Mouse (Mus musculus) forebrain, embryonic 16.5 days (tissue): Measurements from ENCODE around the gene Rasgef1b. TPM values are rescaled to one million over a fixed set of nuclear protein-coding genes. Genes with fewer than 3 reads are reported as not detected.

Source experiments
- ATAC-seq: fragments of 200-750 bp; cut with Nextera tagmentation; 2 replicates; pipeline ENCODE4 v1.8.0; 2017; ENCODE audit warnings: mild to moderate bottlenecking, moderate library complexity
- H3K27ac ChIP-seq: fragments of 300-500 bp; sonication (generic); 2 replicates; pipeline ENCODE4 v1.5.1; 2014; ENCODE audit warnings: low read length, control low read depth
- H3K27me3 ChIP-seq: fragments of 300-500 bp; sonication (generic); replicated peaks from 2 replicates; pipeline ENCODE4 v1.6.1; 2014; ENCODE audit warnings: low read length; ENCODE audit not compliant: control insufficient read depth, insufficient read depth
- H3K36me3 ChIP-seq: fragments of 300-500 bp; sonication (generic); 2 replicates; pipeline ENCODE4 v1.6.1; 2014; ENCODE audit not compliant: control insufficient read depth, insufficient read depth
- H3K4me1 ChIP-seq: fragments of 300-500 bp; sonication (generic); replicated peaks from 2 replicates; pipeline ENCODE4 v1.6.1; 2014; ENCODE audit warnings: low read length; ENCODE audit not compliant: control insufficient read depth, insufficient read depth
- H3K4me2 ChIP-seq: fragments of 300-500 bp; sonication (generic); 2 replicates; pipeline ENCODE4 v1.6.1; 2014; ENCODE audit warnings: mild to moderate bottlenecking, low read length, control low read depth
- H3K4me3 ChIP-seq: fragments of 300-500 bp; sonication (generic); replicated peaks from 2 replicates; pipeline ENCODE4 v1.5.1; 2014; ENCODE audit warnings: mild to moderate bottlenecking, low read length, control low read depth
- H3K9ac ChIP-seq: fragments of 300-500 bp; sonication (generic); replicated peaks from 2 replicates; pipeline ENCODE4 v1.6.1; 2014; ENCODE audit warnings: low read depth, low read length, control low read depth
- H3K9me3 ChIP-seq: fragments of 300-500 bp; sonication (generic); 2 replicates; pipeline ENCODE4 v1.6.1; 2016; ENCODE audit warnings: low read length; ENCODE audit not compliant: control insufficient read depth
- WGBS: fragments of 180-500 bp; shearing (Covaris S2); extraction: QIAGEN DNeasy Blood & Tissue Kit; methylation state at CpG from one replicate; pipeline ENCODE4 v1.1.7; 2014; 5-methylcytosine and 5-hydroxymethylcytosine counted together
- polyA plus RNA-seq: library from polyadenylated mRNA; unstranded; fragments of >200 nt; fragmentation: Nextera tagmentation; extraction: Ambion mirVana; gene quantifications from 2 replicates; pipeline ENCODE4 v1.2.1, GENCODE M21; 2015

Gene Rasgef1b
- polyA plus RNA-seq, 1 experiment from 2014 or later: 107 TPM

- H3K9me3 ChIP-seq: no peaks in the 10 kb centered on the region
- no peak overlapping the region for H3K27ac ChIP-seq
- H3K4me1 ChIP-seq: no peaks in the 10 kb centered on the region
- no peak overlapping the region for H3K4me2 ChIP-seq
- no peak overlapping the region for H3K9ac ChIP-seq
- no peaks in the 10 kb centered on the region for H3K36me3 ChIP-seq
- no peak overlapping the region for H3K4me3 ChIP-seq
- H3K27me3 ChIP-seq: no peaks in the 10 kb centered on the region
- WGBS: 83% methylated on average over 7 of the region's 7 CpGs
- no peak for ATAC-seq
Measured at GRCm38 (mm10) chr5:99630087-99630486, 98.8 kb downstream of the Rasgef1b start.

- H3K4me1 ChIP-seq: no peaks in the 10 kb centered on the region
- WGBS: 66% methylated on average over 3 of the region's 3 CpGs
- no peaks in the 10 kb centered on the region for H3K36me3 ChIP-seq
- no peak overlapping the region for H3K4me3 ChIP-seq
- no peaks in the 10 kb centered on the region for H3K9me3 ChIP-seq
- no peak overlapping the region for H3K4me2 ChIP-seq
- H3K27me3 ChIP-seq: no peaks in the 10 kb centered on the region
- no peak overlapping the region for H3K9ac ChIP-seq
- H3K27ac ChIP-seq: no peak overlapping the region
- ATAC-seq: no peak
Measured at GRCm38 (mm10) chr5:99625603-99626002, 103.3 kb downstream of the Rasgef1b start.

- Histone ChIP-seq H3K4me3 (no peak overlapping the region), H3K27me3 (no peaks in the 10 kb centered on the region), H3K4me2 (no peak overlapping the region), H3K36me3 (no peaks in the 10 kb centered on the region), H3K4me1 (no peaks in the 10 kb centered on the region; the same call in 1 of the 2 replicates), H3K9me3 (no peaks in the 10 kb centered on the region), H3K27ac (no peak overlapping the region), H3K9ac (no peak overlapping the region)
- WGBS: 91% methylated on average over 5 of the region's 5 CpGs
- ATAC-seq: no peak
Measured at GRCm38 (mm10) chr5:99620771-99621170, 108.1 kb downstream of the Rasgef1b start.

- no peak overlapping the region for H3K4me2 ChIP-seq
- 18% methylated on average over 5 of the region's 5 CpGs for WGBS
- H3K4me1 ChIP-seq: peaks cover 13% of the 10 kb centered on the region
- ATAC-seq: no peak
- no peak overlapping the region for H3K27ac ChIP-seq
- H3K36me3 ChIP-seq: no peaks in the 10 kb centered on the region
- no peak overlapping the region for H3K4me3 ChIP-seq
- H3K9me3 ChIP-seq: no peaks in the 10 kb centered on the region
- H3K9ac ChIP-seq: no peak overlapping the region
- no peaks in the 10 kb centered on the region for H3K27me3 ChIP-seq
Measured at GRCm38 (mm10) chr5:99617271-99617800, 111.5 kb downstream of the Rasgef1b start.

DNA sequence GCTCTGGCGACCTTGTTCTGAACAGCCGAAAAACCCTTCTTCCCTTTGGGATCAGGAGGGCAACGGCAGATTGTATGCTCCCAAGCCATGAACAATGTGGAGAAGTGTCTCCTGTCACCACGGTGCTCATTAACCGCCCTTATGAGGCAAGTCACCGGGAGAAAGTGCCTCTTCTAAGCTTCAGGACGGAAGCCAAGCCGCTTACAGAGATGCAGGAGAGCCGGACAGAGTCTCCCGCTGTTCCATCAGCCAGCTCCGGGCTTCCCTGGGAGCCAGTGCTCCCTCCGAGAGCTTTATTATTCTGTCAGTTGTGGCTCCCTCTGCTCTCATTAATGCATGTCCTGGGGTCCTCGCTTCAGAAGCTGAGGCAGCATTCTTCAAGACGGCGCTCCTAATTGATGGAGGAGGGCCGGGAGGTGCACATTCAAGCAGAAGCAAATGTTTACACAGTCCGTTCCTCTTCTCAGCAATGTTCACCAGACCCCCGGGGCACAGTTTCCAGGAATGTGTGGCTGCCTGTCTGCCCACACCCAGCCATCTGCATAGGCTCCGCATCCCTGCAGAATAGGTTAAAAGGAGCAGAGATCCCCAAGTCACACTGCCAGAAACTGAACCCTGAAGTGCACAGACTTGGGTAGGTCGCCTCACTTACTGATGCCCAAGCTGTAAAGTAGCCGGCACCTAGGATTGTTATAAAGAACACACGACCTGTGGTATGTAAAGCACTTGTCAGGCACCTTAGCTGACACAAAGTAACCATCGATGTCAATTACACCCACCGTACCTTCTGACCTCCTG is 115.3 kb downstream of the Rasgef1b start:
- ATAC-seq: peak; percentile 75
- Histone ChIP-seq H3K4me2 (peak overlapping the region; percentile 52), H3K9ac (peak overlapping the region; percentile 51), H3K27me3 (no peaks in the 10 kb centered on the region), H3K4me1 (peaks cover 13% of the 10 kb centered on the region), H3K4me3 (peak overlapping the region; percentile 25), H3K27ac (peak overlapping the region; percentile 55), H3K9me3 (no peaks in the 10 kb centered on the region), H3K36me3 (no peaks in the 10 kb centered on the region)
- WGBS: under 1% methylated on average over 24 of the region's 24 CpGs

DNA sequence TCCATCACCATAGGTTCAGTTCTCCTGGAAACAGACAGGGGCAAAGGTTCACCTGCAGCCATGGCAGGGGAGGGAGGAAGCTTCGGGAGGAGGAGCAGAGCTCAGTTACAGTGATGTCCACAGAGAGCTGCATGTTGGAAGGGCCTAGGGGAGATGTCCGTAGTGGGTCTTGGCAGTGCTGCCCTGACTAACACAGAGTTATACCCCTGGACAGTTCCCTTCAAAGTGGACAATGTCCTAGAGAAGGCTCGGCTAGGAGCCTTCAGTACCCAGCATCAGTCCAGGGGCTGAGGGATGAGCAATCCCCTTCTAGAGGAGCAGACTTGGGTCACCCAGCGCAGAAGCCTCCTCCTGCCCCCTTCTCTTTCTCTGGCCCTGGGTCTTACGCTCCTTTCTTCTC is 121.3 kb downstream of the Rasgef1b start:
- no peak overlapping the region for H3K4me2 ChIP-seq
- H3K9me3 ChIP-seq: no peaks in the 10 kb centered on the region
- no peaks in the 10 kb centered on the region for H3K27me3 ChIP-seq
- no peaks in the 10 kb centered on the region for H3K36me3 ChIP-seq
- no peak overlapping the region for H3K4me3 ChIP-seq
- H3K9ac ChIP-seq: no peak overlapping the region
- H3K27ac ChIP-seq: no peak overlapping the region
- WGBS: 73% methylated on average over 5 of the region's 5 CpGs
- no peak for ATAC-seq
- no peaks in the 10 kb centered on the region for H3K4me1 ChIP-seq

DNA sequence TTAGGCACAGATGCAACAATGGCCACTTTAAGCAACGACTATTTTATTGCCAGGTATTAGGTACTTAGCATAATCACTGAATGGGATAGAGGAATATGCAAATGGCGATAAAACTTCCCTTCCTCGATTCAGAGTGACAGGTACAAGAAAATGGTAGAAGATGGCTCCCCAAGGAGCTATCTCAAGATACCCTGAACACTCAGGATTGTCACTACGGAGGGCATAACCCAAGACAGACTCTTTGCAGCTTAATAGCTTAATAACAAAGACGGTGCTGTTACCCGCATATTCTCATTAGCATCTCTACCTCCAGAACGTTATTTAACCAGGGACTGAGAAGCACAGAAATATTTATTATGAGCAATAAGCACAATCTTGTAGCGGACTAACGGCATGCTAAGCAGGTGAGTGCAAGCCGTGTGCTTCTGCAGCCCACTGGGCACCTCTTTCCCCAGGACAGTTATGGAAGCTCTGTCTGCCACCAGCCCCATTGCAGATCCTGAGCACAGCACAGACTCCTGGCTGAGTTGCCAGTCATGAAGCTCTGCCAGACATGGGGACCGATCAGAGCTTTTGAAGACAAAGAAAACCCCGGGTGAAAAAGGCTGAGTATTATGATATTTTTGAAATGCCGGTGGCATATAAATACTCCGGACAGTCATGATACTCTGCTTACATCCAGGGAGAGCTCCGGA is 122.6 kb downstream of the Rasgef1b start:
- Histone ChIP-seq H3K9ac (no peak overlapping the region), H3K4me2 (no peak overlapping the region), H3K36me3 (no peaks in the 10 kb centered on the region), H3K9me3 (no peaks in the 10 kb centered on the region), H3K27me3 (no peaks in the 10 kb centered on the region), H3K4me3 (no peak overlapping the region), H3K4me1 (no peaks in the 10 kb centered on the region), H3K27ac (peak overlapping the region; percentile 41; the same call in 1 of the 2 replicates)
- WGBS: 71% methylated on average over 15 of the region's 15 CpGs
- ATAC-seq: peak; percentile 62

DNA sequence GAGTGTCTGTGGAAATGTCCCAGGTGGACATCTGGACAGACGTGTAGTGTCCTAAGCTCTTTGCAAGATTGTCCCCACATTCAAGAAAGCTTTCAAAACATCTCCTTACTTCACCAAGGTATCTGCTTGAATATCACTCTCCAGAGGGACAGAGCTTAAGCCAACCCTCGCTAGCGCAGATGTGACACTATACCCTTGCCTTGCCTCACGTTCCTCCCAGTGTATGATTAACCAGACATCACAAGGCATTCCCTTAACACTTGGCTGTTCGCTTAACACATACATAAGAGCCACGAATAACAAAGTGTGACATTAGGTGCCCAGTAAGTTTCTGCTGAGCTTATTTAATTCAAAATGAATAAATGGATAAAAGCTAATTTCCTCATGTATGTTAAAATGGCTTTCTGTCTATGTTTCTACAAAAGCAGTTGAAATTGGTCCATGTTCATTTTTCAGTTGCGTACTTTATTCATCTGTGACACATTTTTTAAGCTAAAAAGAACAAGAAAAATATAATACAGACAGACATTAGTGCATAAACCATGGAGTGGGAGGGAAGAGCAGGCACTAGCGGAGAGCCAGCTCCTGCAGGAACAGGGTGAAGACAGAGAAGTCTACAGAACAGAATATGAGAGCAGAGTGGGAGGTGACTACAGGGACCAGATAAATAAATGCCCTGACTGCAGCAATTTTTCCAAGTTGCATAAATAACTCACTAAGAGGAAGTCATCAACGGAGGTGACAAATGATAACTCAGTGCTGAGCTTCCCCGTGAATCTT is 126.4 kb downstream of the Rasgef1b start:
- Histone ChIP-seq H3K4me1 (peaks cover 23% of the 10 kb centered on the region), H3K4me2 (no peak overlapping the region), H3K9me3 (no peaks in the 10 kb centered on the region), H3K4me3 (no peak overlapping the region), H3K36me3 (no peaks in the 10 kb centered on the region), H3K27me3 (no peaks in the 10 kb centered on the region), H3K9ac (no peak overlapping the region), H3K27ac (no peak overlapping the region)
- 80% methylated on average over 10 of the region's 10 CpGs for WGBS
- ATAC-seq: no peak

GRCm38 (mm10) chr5:99599376-99599775 is 129.5 kb downstream of the Rasgef1b start:
- Histone ChIP-seq H3K27ac (peak overlapping the region; percentile 77), H3K36me3 (no peaks in the 10 kb centered on the region), H3K9ac (no peak overlapping the region), H3K9me3 (no peaks in the 10 kb centered on the region), H3K27me3 (no peaks in the 10 kb centered on the region), H3K4me1 (peaks cover 25% of the 10 kb centered on the region), H3K4me2 (0 out of 2 replicates have a peak overlapping the region, but pooled peaks have one; percentile 2), H3K4me3 (no peak overlapping the region)
- peak; percentile 47; the same call in 1 of the 2 replicates for ATAC-seq
- WGBS: 31% methylated on average over 11 of the region's 11 CpGs
